In genomic region chr7:29681868-29682267, GRCm38 (mm10) we compare ENCODE assay signal across 14 mouse cellular contexts. TPM values are rescaled to one million over a fixed set of nuclear protein-coding genes. Genes with fewer than 3 reads are reported as not detected.
DNase-seq lines count a peak whose midpoint lies in the region; ATAC-seq and TF ChIP-seq lines count a peak whose summit lies in the region.
"Had no signal": no experiment of that assay in that cellular context is flagged by ENCODE, and none has a peak within 500 bp of the region (broad histone marks: within the 10 kb centered on the region; RNA-seq: fewer than 3 reads in every experiment).

No protein-coding gene starts in this region.

- POLR2A ChIA-PET in Patski (lab: Charles Lee): no interaction called here

- in situ Hi-C loops in Patski (cut with MboI; ENCODE audit: low pct_unique_long_range_greater_than_20kb): loop anchor here (10.0 kb wide), 1 partner anchor 117 kb away; no protein-coding TSS in a partner anchor

- peak; percentile 76 for TF ChIP-seq CTCF in hindbrain, postnatal 0 days (IDR thresholded peaks at IDR 0.05; ENCODE audit: low read depth)
- peak; percentile 68 for TF ChIP-seq CTCF in Patski (IDR thresholded peaks at IDR 0.05)

- peak; percentile 58 for DNase-seq in hindbrain, postnatal 0 days (ENCODE audit: low spot score)
- DNase-seq in midbrain, embryonic 14.5 days: peak; percentile 5
- no peak for DNase-seq in Patski (ENCODE audit: low read depth, low spot score)
- DNase-seq in retina, embryonic 14.5 days (ENCODE audit: low spot score): peak; percentile 34
- DNase-seq in spleen, adult 18-20 months: no peak
- DNase-seq in hindbrain, embryonic 10.5 days (ENCODE audit: low spot score): no peak
- DNase-seq: kidney, adult 8-10 months had no signal

- H3K36me3 ChIP-seq in hindbrain, postnatal 0 days (ENCODE audit: insufficient read depth, low read length): no peaks in the 10 kb centered on the region
- H3K36me3 ChIP-seq in hindbrain, embryonic 12.5 days: no peaks in the 10 kb centered on the region
- no peaks in the 10 kb centered on the region for H3K36me3 ChIP-seq in midbrain, embryonic 14.5 days (ENCODE audit: control insufficient read depth, insufficient read depth, low read length)
- H3K36me3 ChIP-seq in midbrain, embryonic 16.5 days (ENCODE audit: control insufficient read depth, insufficient read depth, low read length): no peaks in the 10 kb centered on the region
- H3K36me3 ChIP-seq in hindbrain, embryonic 10.5 days: no peaks in the 10 kb centered on the region
- H3K36me3 ChIP-seq: forebrain, embryonic 10.5 days; neural tube, embryonic 13.5 days had no signal

- 0 out of 2 replicates have a peak, but pooled peaks have one; percentile 53 for ATAC-seq in hindbrain, postnatal 0 days
- ATAC-seq in hindbrain, embryonic 12.5 days (ENCODE audit: low FRiP score): no peak
- ATAC-seq in midbrain, embryonic 14.5 days (ENCODE audit: low FRiP score, low TSS enrichment): no peak
- no peak for ATAC-seq in midbrain, embryonic 16.5 days
- no peak for ATAC-seq in Patski

- no peak overlapping the region for H3K4me3 ChIP-seq in hindbrain, postnatal 0 days (ENCODE audit: low read length)
- no peak overlapping the region for H3K4me3 ChIP-seq in hindbrain, embryonic 12.5 days
- H3K4me3 ChIP-seq in midbrain, embryonic 14.5 days (replicated peaks; ENCODE audit: low read depth, low read length): no peak overlapping the region
- no peak overlapping the region for H3K4me3 ChIP-seq in midbrain, embryonic 16.5 days (ENCODE audit: low read depth, low read length)
- H3K4me3 ChIP-seq in hindbrain, embryonic 10.5 days: no peak overlapping the region
- H3K4me3 ChIP-seq: forebrain, embryonic 10.5 days; neural tube, embryonic 13.5 days had no signal

- H3K27me3 ChIP-seq in hindbrain, postnatal 0 days (ENCODE audit: insufficient read depth, low read length): no peaks in the 10 kb centered on the region
- H3K27me3 ChIP-seq in hindbrain, embryonic 12.5 days: no peaks in the 10 kb centered on the region
- H3K27me3 ChIP-seq in midbrain, embryonic 14.5 days (ENCODE audit: control insufficient read depth, insufficient read depth, low read length): no peaks in the 10 kb centered on the region
- H3K27me3 ChIP-seq in midbrain, embryonic 16.5 days (ENCODE audit: control insufficient read depth, insufficient read depth, low read depth, low read length): no peaks in the 10 kb centered on the region
- H3K27me3 ChIP-seq in Patski: no peaks in the 10 kb centered on the region
- H3K27me3 ChIP-seq in hindbrain, embryonic 10.5 days (ENCODE audit: insufficient read depth, poor library complexity, severe bottlenecking): no peaks in the 10 kb centered on the region
- H3K27me3 ChIP-seq: neural tube, embryonic 13.5 days had no signal

- H3K9me3 ChIP-seq in hindbrain, postnatal 0 days (ENCODE audit: low read length): 0 out of 2 replicates have a peak, but pooled peaks cover 3% of the 10 kb centered on the region
- peaks cover 11% of the 10 kb centered on the region for H3K9me3 ChIP-seq in hindbrain, embryonic 12.5 days (replicated peaks)
- H3K9me3 ChIP-seq in midbrain, embryonic 14.5 days (ENCODE audit: control insufficient read depth, low read length): 0 out of 2 replicates have a peak, but pooled peaks cover 5% of the 10 kb centered on the region
- peaks cover 3% of the 10 kb centered on the region; the same call in 1 of the 2 replicates for H3K9me3 ChIP-seq in midbrain, embryonic 16.5 days (replicated peaks; ENCODE audit: control insufficient read depth, low read length, poor library complexity, severe bottlenecking)
- peaks cover 52% of the 10 kb centered on the region for H3K9me3 ChIP-seq in hindbrain, embryonic 10.5 days

- no peaks in the 10 kb centered on the region for H3K4me1 ChIP-seq in hindbrain, postnatal 0 days (ENCODE audit: insufficient read depth, low read length)
- H3K4me1 ChIP-seq in hindbrain, embryonic 12.5 days: no peaks in the 10 kb centered on the region
- no peaks in the 10 kb centered on the region for H3K4me1 ChIP-seq in midbrain, embryonic 14.5 days (ENCODE audit: control insufficient read depth, insufficient read depth, low read length)
- H3K4me1 ChIP-seq in midbrain, embryonic 16.5 days (ENCODE audit: control insufficient read depth, insufficient read depth, low read length): no peaks in the 10 kb centered on the region
- no peaks in the 10 kb centered on the region for H3K4me1 ChIP-seq in hindbrain, embryonic 10.5 days (replicated peaks)
- H3K4me1 ChIP-seq: forebrain, embryonic 10.5 days; neural tube, embryonic 13.5 days had no signal

- no peak overlapping the region for H3K27ac ChIP-seq in hindbrain, postnatal 0 days
- no peak overlapping the region for H3K27ac ChIP-seq in hindbrain, embryonic 12.5 days
- H3K27ac ChIP-seq in midbrain, embryonic 14.5 days (replicated peaks; ENCODE audit: low read depth, low read length): no peak overlapping the region
- H3K27ac ChIP-seq in midbrain, embryonic 16.5 days (ENCODE audit: low read length): no peak overlapping the region
- no peak overlapping the region for H3K27ac ChIP-seq in hindbrain, embryonic 10.5 days
- H3K27ac ChIP-seq: forebrain, embryonic 10.5 days; neural tube, embryonic 13.5 days had no signal

- no peak overlapping the region for H3K4me2 ChIP-seq in hindbrain, postnatal 0 days (ENCODE audit: low read depth, low read length)
- no peak overlapping the region for H3K4me2 ChIP-seq in hindbrain, embryonic 12.5 days (replicated peaks)
- H3K4me2 ChIP-seq in midbrain, embryonic 14.5 days (ENCODE audit: low read length): no peak overlapping the region
- no peak overlapping the region for H3K4me2 ChIP-seq in midbrain, embryonic 16.5 days (ENCODE audit: low read length)
- H3K4me2 ChIP-seq: heart, embryonic 11.5 days; neural tube, embryonic 13.5 days had no signal

- 67% methylated on average over 3 of the region's 3 CpGs for WGBS in hindbrain, postnatal 0 days
- 72% methylated on average over 3 of the region's 3 CpGs for WGBS in hindbrain, embryonic 12.5 days
- 64% methylated on average over 3 of the region's 3 CpGs for WGBS in midbrain, embryonic 14.5 days
- 65% methylated on average over 3 of the region's 3 CpGs for WGBS in midbrain, embryonic 16.5 days
- WGBS in hindbrain, embryonic 10.5 days: 68% methylated on average over 3 of the region's 3 CpGs

- CTCF ChIA-PET in Patski (lab: Charles Lee): interaction anchor here (1.1 to 1.7 kb wide), 2 partner anchors 11 to 23 kb away, joined by 3 read pairs; no protein-coding TSS in a partner anchor

- H3K9ac ChIP-seq in hindbrain, postnatal 0 days (replicated peaks; ENCODE audit: low read length): no peak overlapping the region
- no peak overlapping the region for H3K9ac ChIP-seq in hindbrain, embryonic 12.5 days
- no peak overlapping the region for H3K9ac ChIP-seq in midbrain, embryonic 14.5 days (replicated peaks; ENCODE audit: low read length)
- no peak overlapping the region for H3K9ac ChIP-seq in midbrain, embryonic 16.5 days (ENCODE audit: low read depth, low read length)
- H3K9ac ChIP-seq: neural tube, embryonic 13.5 days had no signal

RNA-seq across cellular contexts. Expression of gene Catsperg2, which starts 45.0 kb away (rescaled TPM):
- total RNA-seq in hindbrain, postnatal 0 days (2014; rRNA removed): 0.11 and 0.37 TPM in 2 replicates
- polyA plus RNA-seq in hindbrain, postnatal 0 days (2015; fragmentation: Nextera tagmentation; extraction: Ambion mirVana): 0.28 and 0.41 TPM in 2 replicates
- polyA plus RNA-seq in hindbrain, embryonic 12.5 days (2016; fragmentation: Nextera tagmentation; extraction: Ambion mirVana): 0.09 and 0.23 TPM in 2 replicates
- 0.55 and 0.77 TPM in 2 replicates for polyA plus RNA-seq in midbrain, embryonic 14.5 days (2014; fragmentation: Nextera tagmentation; extraction: Ambion mirVana)
- polyA plus RNA-seq in midbrain, embryonic 16.5 days (2015; fragmentation: Nextera tagmentation; extraction: Ambion mirVana): 1.0 and 1.1 TPM in 2 replicates
- 0.04 TPM for polyA plus RNA-seq in Patski (2021)
- polyA plus RNA-seq in hindbrain, embryonic 10.5 days (2016; fragmentation: Nextera tagmentation; extraction: Ambion mirVana): 0.08 TPM in 1 of 2 replicates, not detected in the other
- total RNA-seq: adrenal gland, adult 18-20 months had no signal
- polyA plus RNA-seq: forebrain, embryonic 10.5 days; heart, embryonic 11.5 days; limb, embryonic 11.5 days had no signal

Comparison
In these comparisons a context has a peak if more than half of its experiments do, and no peak if none do; other contexts are left out.
1. DNase-seq: peak in hindbrain, postnatal 0 days (single experiment), midbrain, embryonic 14.5 days (single experiment) and retina, embryonic 14.5 days (single experiment); none in Patski (single experiment), spleen, adult 18-20 months (0 of 2) and hindbrain, embryonic 10.5 days (single experiment).